Mouse (Mus musculus) lung, adult 2 months (tissue): ENCODE results near the gene Gm28053. TPM values are rescaled to one million over a fixed set of nuclear protein-coding genes. Genes with fewer than 3 reads are reported as not detected.
A peak's percentile ranks its signal among the peaks of the same experiment; 100 is the strongest.

Experiments used
- DNase-seq: peaks from one replicate; pipeline ENCODE4 v3.0.0; 2022
- H3K4me1 ChIP-seq: fragments of 200-500 bp; 2 replicates; pipeline ENCODE4 v1.6.1; 2011; ENCODE audit warnings: low read length; ENCODE audit not compliant: control insufficient read depth, insufficient read depth
- H3K4me3 ChIP-seq: fragments of 200-500 bp; replicated peaks from 2 replicates; pipeline ENCODE3; 2011; ENCODE audit warnings: low read depth, mild to moderate bottlenecking, control low read depth, low read length; ENCODE audit errors: extremely low read depth
- CTCF ChIP-seq: fragments of 200-500 bp; IDR thresholded peaks from 2 replicates; pipeline ENCODE4 v1.5.1; 2011; ENCODE audit warnings: mild to moderate bottlenecking, low read length, control low read depth; ENCODE audit not compliant: insufficient read depth
- POLR2A ChIP-seq: fragments of 200-500 bp; IDR thresholded peaks from 2 replicates; pipeline ENCODE4 v1.6.1; 2011; ENCODE audit warnings: low read depth, mild to moderate bottlenecking, control low read depth, low read length, borderline replicate concordance; ENCODE audit errors: extremely low read depth
- WGBS: fragments of 180-500 bp; shearing (Covaris S2); methylation state at CpG from one replicate; pipeline ENCODE4 v1.1.7; 2018; 5-methylcytosine and 5-hydroxymethylcytosine counted together
- polyA plus RNA-seq: library from polyadenylated mRNA; depleted of rRNA; stranded (reverse); fragments of >200 nt; gene quantifications from 2 replicates; pipeline ENCODE4 v1.2.3, GENCODE M21; 2012

The Gm28053 gene
- polyA plus RNA-seq, 1 experiment, result 1.8 TPM

- 0 out of 2 replicates have a peak, but pooled peaks have one; percentile 21 for TF ChIP-seq POLR2A
- no peak for TF ChIP-seq CTCF
- Histone ChIP-seq H3K4me3 (peak overlapping the region; percentile 58), H3K4me1 (peaks cover 11% of the 10 kb centered on the region)
- no peak for DNase-seq
- WGBS, result 17% methylated on average over 7 of the region's 7 CpGs
Measured at GRCm38 (mm10) chr6:48747091-48747966, 28.9 kb downstream of the Gm28053 start.

- Histone ChIP-seq H3K4me3 (no peak overlapping the region), H3K4me1 (no peaks in the 10 kb centered on the region)
- DNase-seq, result no peak
- WGBS, result 64% methylated on average over 7 of the region's 7 CpGs
- TF ChIP-seq POLR2A (no peak), CTCF (no peak)
Measured at GRCm38 (mm10) chr6:48763567-48764270, 45.3 kb downstream of the Gm28053 start.

GRCm38 (mm10) chr6:48764496-48764895, 46.1 kb downstream of the Gm28053 start:
- DNase-seq, result no peak
- no peaks in the 10 kb centered on the region for H3K4me1 ChIP-seq
- 88% methylated on average over 10 of the region's 10 CpGs for WGBS
- no peak for TF ChIP-seq CTCF
- no peak for TF ChIP-seq POLR2A
- no peak overlapping the region for H3K4me3 ChIP-seq

GRCm38 (mm10) chr6:48768178-48768869, 49.9 kb downstream of the Gm28053 start:
- Histone ChIP-seq H3K4me1 (no peaks in the 10 kb centered on the region), H3K4me3 (no peak overlapping the region)
- no peak for TF ChIP-seq POLR2A
- TF ChIP-seq CTCF, result no peak
- DNase-seq, result no peak
- WGBS, result 54% methylated on average over 9 of the region's 9 CpGs

- Histone ChIP-seq H3K4me1 (no peaks in the 10 kb centered on the region), H3K4me3 (no peak overlapping the region)
- TF ChIP-seq POLR2A (no peak), CTCF (no peak)
- no peak for DNase-seq
- WGBS, result 72% methylated on average over 3 of the region's 3 CpGs
Measured at GRCm38 (mm10) chr6:48768933-48769332, 50.5 kb downstream of the Gm28053 start.

- H3K4me1 ChIP-seq, result no peaks in the 10 kb centered on the region
- DNase-seq, result no peak
- 67% methylated on average over 3 of the region's 3 CpGs for WGBS
- H3K4me3 ChIP-seq, result peak within 1 kb of the TSS; percentile 40
- TF ChIP-seq POLR2A, result no peak
- no peak for TF ChIP-seq CTCF
Measured at GRCm38 (mm10) chr6:48770696-48771095, 52.3 kb downstream of the Gm28053 start, which contains the start of gene Gimap3. TSS of gene Gimap3 (minus strand) at chr6:48770851.

GRCm38 (mm10) chr6:48772030-48772429, 53.6 kb downstream of the Gm28053 start:
- no peak for TF ChIP-seq POLR2A
- peak; percentile 95 for TF ChIP-seq CTCF
- peak; percentile 79 for DNase-seq
- Histone ChIP-seq H3K4me3 (no peak overlapping the region), H3K4me1 (no peaks in the 10 kb centered on the region)
- 7% methylated on average over 8 of the region's 8 CpGs for WGBS

GRCm38 (mm10) chr6:48784406-48784805, 66.0 kb downstream of the Gm28053 start:
- DNase-seq, result no peak
- TF ChIP-seq CTCF (no peak), POLR2A (no peak)
- 82% methylated on average over 1 of the region's 1 CpGs for WGBS
- H3K4me1 ChIP-seq, result peaks cover 6% of the 10 kb centered on the region
- no peak overlapping the region for H3K4me3 ChIP-seq

- DNase-seq, result no peak
- whole genome bisulfite sequencing, result 17% methylated on average over 1 of the region's 1 CpGs
- TF ChIP-seq CTCF (no peak), POLR2A (no peak)
- Histone ChIP-seq H3K4me1 (peaks cover 6% of the 10 kb centered on the region), H3K4me3 (no peak overlapping the region)
Measured at GRCm38 (mm10) chr6:48785189-48785588, 66.8 kb downstream of the Gm28053 start.
